ENCODE assay signal across 9 mouse cellular contexts in the genomic region with DNA sequence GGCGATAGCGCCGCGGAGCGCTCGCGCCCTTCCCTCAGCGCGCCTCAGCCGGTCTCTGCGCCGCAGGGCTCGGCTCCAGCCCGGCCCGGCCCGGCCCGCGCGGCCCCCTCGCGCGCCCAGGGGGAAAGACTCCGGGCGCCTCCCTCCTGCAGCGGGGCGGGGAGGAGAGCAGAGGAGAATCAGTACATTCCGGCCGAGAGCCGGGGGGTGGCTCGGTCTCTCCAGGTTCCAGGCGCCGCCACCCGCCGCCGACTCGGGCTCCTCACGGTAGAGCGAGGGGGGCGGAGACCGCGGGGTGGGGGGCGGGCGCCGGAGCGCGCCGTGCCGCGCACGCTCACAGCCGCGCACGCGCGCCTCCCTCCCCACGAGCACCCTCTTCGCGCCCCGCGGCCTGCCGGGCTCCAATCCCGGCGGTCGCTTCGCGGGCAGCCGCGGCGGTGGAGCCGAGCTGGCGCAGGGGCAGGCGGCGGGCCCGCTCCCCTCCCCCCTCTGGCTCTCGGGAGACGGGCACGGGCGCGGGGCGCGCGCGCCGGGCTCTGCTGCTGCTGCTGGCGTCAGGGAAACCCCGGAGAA. TPM values are rescaled to one million over a fixed set of nuclear protein-coding genes. Genes with fewer than 3 reads are reported as not detected.
DNase-seq lines count a peak whose midpoint lies in the region; ATAC-seq and TF ChIP-seq lines count a peak whose summit lies in the region.
"Had no signal": no experiment of that assay in that cellular context is flagged by ENCODE, and none has a peak within 500 bp of the region (broad histone marks: within the 10 kb centered on the region; RNA-seq: fewer than 3 reads in every experiment).

Neo1 (minus strand) TSS at position 283 of the 573 bp plus-strand sequence.

- no peaks in the 10 kb centered on the region for H3K36me3 ChIP-seq in forebrain, embryonic 11.5 days (ENCODE audit: control insufficient read depth, insufficient read depth, low read length)
- H3K36me3 ChIP-seq in heart, embryonic 14.5 days (ENCODE audit: control insufficient read depth, insufficient read depth, low read length): no peaks in the 10 kb centered on the region
- H3K36me3 ChIP-seq in liver, embryonic 12.5 days: no peaks in the 10 kb centered on the region
- H3K36me3 ChIP-seq: G1E had no signal

- H3K4me1 ChIP-seq in forebrain, embryonic 11.5 days (replicated peaks; ENCODE audit: control insufficient read depth, insufficient read depth, low read length): no peaks in the 10 kb centered on the region; the same call in 1 of the 2 replicates
- H3K4me1 ChIP-seq in heart, embryonic 14.5 days (ENCODE audit: control insufficient read depth in 2 of 2, insufficient read depth in 2 of 2, low read length in 2 of 2): peaks cover 2 to 21% of the 10 kb centered on the region in 2 experiments; a peak in 3 of 4 replicates
- peaks cover 9% of the 10 kb centered on the region; the same call in 1 of the 2 replicates for H3K4me1 ChIP-seq in liver, embryonic 12.5 days
- peaks cover 3% of the 10 kb centered on the region; the same call in 1 of the 2 replicates for H3K4me1 ChIP-seq in olfactory bulb, adult 2 months (ENCODE audit: control insufficient read depth, insufficient read depth, low read length)

- H3K4me3 ChIP-seq in forebrain, embryonic 11.5 days (ENCODE audit: low read depth, low read length): peak within 1 kb of the TSS; percentile 96
- peak within 1 kb of the TSS; percentile 94 to 98 for H3K4me3 ChIP-seq in heart, embryonic 14.5 days (ENCODE audit: control insufficient read depth in 1 of 2, insufficient read depth in 1 of 2, low read depth in 1 of 2, low read length in 2 of 2)
- peak within 1 kb of the TSS; percentile 64 for H3K4me3 ChIP-seq in liver, embryonic 12.5 days
- peak within 1 kb of the TSS; percentile 99 for H3K4me3 ChIP-seq in olfactory bulb, adult 2 months (ENCODE audit: insufficient read depth, low read depth, low read length)

- H3K9me3 ChIP-seq in forebrain, embryonic 11.5 days (ENCODE audit: control insufficient read depth, low read length): no peaks in the 10 kb centered on the region
- 0 out of 2 replicates have a peak, but pooled peaks cover 2% of the 10 kb centered on the region for H3K9me3 ChIP-seq in heart, embryonic 14.5 days (ENCODE audit: control insufficient read depth, low read length)
- no peaks in the 10 kb centered on the region for H3K9me3 ChIP-seq in liver, embryonic 12.5 days (replicated peaks)

- WGBS in forebrain, embryonic 11.5 days: under 1% methylated on average over 43 of the region's 86 CpGs
- 0% methylated on average over 20 of the region's 86 CpGs for WGBS in heart, embryonic 14.5 days
- under 1% methylated on average over 46 of the region's 86 CpGs for WGBS in liver, embryonic 12.5 days (ENCODE audit: insufficient replicate concordance)
- under 1% methylated on average over 60 of the region's 86 CpGs for WGBS in olfactory bulb, adult 2 months

- DNase-seq in 3134 (ENCODE audit: extremely low read depth, insufficient read length, low spot score): peak; percentile 92
- peak; percentile 98 for DNase-seq in brain, embryonic 14.5 days (ENCODE audit: low read depth)
- peak; percentile 97 for DNase-seq in forebrain, embryonic 11.5 days (ENCODE audit: low spot score)
- peak; percentile 89 to 96 for DNase-seq in kidney, postnatal 25 days
- peak; percentile 9 to 35 for DNase-seq in thymus, postnatal 10 days (ENCODE audit: low spot score in 2 of 2)

- peak within 1 kb of the TSS; percentile 71 for H3K4me2 ChIP-seq in forebrain, embryonic 11.5 days (ENCODE audit: low read depth, low read length, severe bottlenecking)
- peak within 1 kb of the TSS; percentile 87 for H3K4me2 ChIP-seq in heart, embryonic 14.5 days (ENCODE audit: low read length)
- peak within 1 kb of the TSS; percentile 75 for H3K4me2 ChIP-seq in liver, embryonic 12.5 days

- H3K27ac ChIP-seq in forebrain, embryonic 11.5 days (ENCODE audit: low read depth, low read length): peak within 1 kb of the TSS; percentile 99
- H3K27ac ChIP-seq in heart, embryonic 14.5 days (replicated peaks in 1 of 2; ENCODE audit: control insufficient read depth in 1 of 2, insufficient read depth in 1 of 2, low read depth in 2 of 2, low read length in 2 of 2): peak within 1 kb of the TSS; percentile 100
- peak within 1 kb of the TSS; percentile 82 for H3K27ac ChIP-seq in liver, embryonic 12.5 days
- H3K27ac ChIP-seq in olfactory bulb, adult 2 months (ENCODE audit: insufficient read depth, low read depth, low read length): peak within 1 kb of the TSS; percentile 98

- H3K27me3 ChIP-seq in forebrain, embryonic 11.5 days (ENCODE audit: control insufficient read depth, insufficient read depth, low read length): no peaks in the 10 kb centered on the region
- H3K27me3 ChIP-seq in heart, embryonic 14.5 days (ENCODE audit: control insufficient read depth, insufficient read depth, low read length): no peaks in the 10 kb centered on the region
- peaks cover 55% of the 10 kb centered on the region for H3K27me3 ChIP-seq in liver, embryonic 12.5 days (replicated peaks)

- peak; percentile 81; the same call in 1 of the 2 replicates for TF ChIP-seq POLR2A in brain, embryonic 14.5 days (IDR thresholded peaks at IDR 0.05; ENCODE audit: borderline replicate concordance, extremely low read depth, insufficient read depth, insufficient read length, poor library complexity, severe bottlenecking)
- no peak for TF ChIP-seq POLR2A in olfactory bulb, adult 2 months (IDR thresholded peaks at IDR 0.05; ENCODE audit: insufficient read depth, low read depth, low read length)

- H3K9ac ChIP-seq in forebrain, embryonic 11.5 days (ENCODE audit: low read length): peak within 1 kb of the TSS; percentile 95
- peak within 1 kb of the TSS; percentile 98 for H3K9ac ChIP-seq in heart, embryonic 14.5 days (ENCODE audit: low read length)
- H3K9ac ChIP-seq in liver, embryonic 12.5 days: peak within 1 kb of the TSS; percentile 60

- TF ChIP-seq CTCF in brain, embryonic 14.5 days (IDR thresholded peaks at IDR 0.05; ENCODE audit: borderline replicate concordance, extremely low read depth, insufficient read depth, insufficient read length): no peak
- no peak for TF ChIP-seq CTCF in olfactory bulb, adult 2 months (IDR thresholded peaks at IDR 0.05; ENCODE audit: insufficient read depth, low read depth, low read length)

- peak; percentile 91 for ATAC-seq in forebrain, embryonic 11.5 days (replicated peaks; ENCODE audit: low FRiP score)
- ATAC-seq in heart, embryonic 14.5 days (ENCODE audit: insufficient number of reproducible peaks, insufficient read depth, low FRiP score, low read depth): peak; percentile 90
- peak; percentile 74 for ATAC-seq in liver, embryonic 12.5 days

RNA-seq across cellular contexts. Expression of gene Neo1, which starts in this region (rescaled TPM):
- polyA plus RNA-seq in brain, embryonic 14.5 days (2012; rRNA removed): 74.4 and 98.3 TPM in 2 replicates
- polyA plus RNA-seq in forebrain, embryonic 11.5 days (2014; fragmentation: Nextera tagmentation; extraction: Ambion mirVana): 38.6 and 41.8 TPM in 2 replicates
- polyA plus RNA-seq in heart, embryonic 14.5 days (2014; fragmentation: Nextera tagmentation; extraction: Ambion mirVana): 33.9 and 35.1 TPM in 2 replicates
- 5.3 TPM in 2 replicates for polyA plus RNA-seq in liver, embryonic 12.5 days (2016; fragmentation: Nextera tagmentation; extraction: Ambion mirVana)
- polyA plus RNA-seq in olfactory bulb, adult 2 months (2012; ENCODE audit: insufficient read depth, insufficient read length, low replicate concordance, missing spikeins): not detected in 2 replicates
- polyA plus RNA-seq: G1E had no signal

Comparison
In these comparisons a context has a peak if more than half of its experiments do, and no peak if none do; other contexts are left out.
1. Peak in every context shown above with its lines: DNase-seq, ATAC-seq, H3K4me3 ChIP-seq and H3K27ac ChIP-seq.
2. DNase-seq: peak in every context shown above with its lines; median percentile 98 in brain, embryonic 14.5 days; 97 in forebrain, embryonic 11.5 days; 92 in kidney, postnatal 25 days; 92 in 3134; 22 in thymus, postnatal 10 days.